Mouse (Mus musculus): ENCODE results near the gene Xylb. TPM values are rescaled to one million over a fixed set of nuclear protein-coding genes. Genes with fewer than 3 reads are reported as not detected.
"Not testable (repeated sequence)": the region's sequence is repeated elsewhere in the genome, so short reads cannot be mapped to it uniquely, and the experiment has no call there.

The Xylb gene
- polyA plus RNA-seq, 1 experiment from 2014 or later, result 6.7 TPM

GRCm38 (mm10) chr9:119346376-119346775 is 10.8 kb upstream of the Xylb start:
- H3K27ac ChIP-seq, result no peak overlapping the region
- H3K9me3 ChIP-seq, result no peaks in the 10 kb centered on the region
- H3K27me3 ChIP-seq, result no peaks in the 10 kb centered on the region
- H3K4me2 ChIP-seq (replicated peaks), result no peak overlapping the region
- H3K4me1 ChIP-seq, result peaks cover 9% of the 10 kb centered on the region
- H3K9ac ChIP-seq, result no peak overlapping the region
- WGBS, result 89% methylated on average over 8 of the region's 8 CpGs
- no peak overlapping the region for H3K4me3 ChIP-seq
- H3K36me3 ChIP-seq, result peaks cover 71% of the 10 kb centered on the region
- ATAC-seq (ENCODE audit: insufficient number of reproducible peaks, insufficient read depth, low FRiP score, low TSS enrichment), result no peak

- Histone ChIP-seq H3K4me2 (replicated peaks) (no peak overlapping the region), H3K4me3 (no peak overlapping the region), H3K27ac (no peak overlapping the region), H3K27me3 (no peaks in the 10 kb centered on the region), H3K4me1 (no peaks in the 10 kb centered on the region), H3K9ac (no peak overlapping the region), H3K9me3 (no peaks in the 10 kb centered on the region), H3K36me3 (peaks cover 51% of the 10 kb centered on the region)
- no peak for ATAC-seq (ENCODE audit: insufficient number of reproducible peaks, insufficient read depth, low FRiP score, low TSS enrichment)
- 89% methylated on average over 3 of the region's 3 CpGs for WGBS
Measured at GRCm38 (mm10) chr9:119350531-119350930, 6.7 kb upstream of the Xylb start.

- ATAC-seq (ENCODE audit: insufficient number of reproducible peaks, insufficient read depth, low FRiP score, low TSS enrichment), result no peak
- WGBS, result 82% methylated on average over 10 of the region's 10 CpGs
- Histone ChIP-seq H3K36me3 (peaks cover 45% of the 10 kb centered on the region), H3K9ac (no peak overlapping the region), H3K4me3 (no peak overlapping the region), H3K4me2 (replicated peaks) (no peak overlapping the region), H3K27me3 (no peaks in the 10 kb centered on the region), H3K9me3 (no peaks in the 10 kb centered on the region), H3K4me1 (no peaks in the 10 kb centered on the region), H3K27ac (no peak overlapping the region)
Measured at GRCm38 (mm10) chr9:119350947-119351705, 6.1 kb upstream of the Xylb start.

- Histone ChIP-seq H3K27me3 (no peaks in the 10 kb centered on the region), H3K9ac (no peak overlapping the region), H3K9me3 (no peaks in the 10 kb centered on the region), H3K4me1 (no peaks in the 10 kb centered on the region), H3K4me2 (replicated peaks) (no peak overlapping the region), H3K36me3 (peaks cover 36% of the 10 kb centered on the region), H3K4me3 (no peak overlapping the region), H3K27ac (no peak overlapping the region)
- WGBS, result 32% methylated on average over 4 of the region's 4 CpGs
- no peak for ATAC-seq (ENCODE audit: insufficient number of reproducible peaks, insufficient read depth, low FRiP score, low TSS enrichment)
Measured at GRCm38 (mm10) chr9:119352060-119352459, 5.1 kb upstream of the Xylb start.

GRCm38 (mm10) chr9:119353926-119354325 is 3.3 kb upstream of the Xylb start:
- H3K27me3 ChIP-seq, result no peaks in the 10 kb centered on the region
- H3K4me1 ChIP-seq, result no peaks in the 10 kb centered on the region
- no peak overlapping the region for H3K27ac ChIP-seq
- 76% methylated on average over 6 of the region's 6 CpGs for WGBS
- H3K9ac ChIP-seq, result no peak overlapping the region
- no peak overlapping the region for H3K4me3 ChIP-seq
- peaks cover 19% of the 10 kb centered on the region for H3K36me3 ChIP-seq
- no peak overlapping the region for H3K4me2 ChIP-seq (replicated peaks)
- H3K9me3 ChIP-seq, result no peaks in the 10 kb centered on the region
- ATAC-seq (ENCODE audit: insufficient number of reproducible peaks, insufficient read depth, low FRiP score, low TSS enrichment), result no peak

GRCm38 (mm10) chr9:119355943-119356342 is 1.2 kb upstream of the Xylb start:
- H3K4me3 ChIP-seq, result no peak overlapping the region
- no peak overlapping the region for H3K9ac ChIP-seq
- H3K27me3 ChIP-seq, result no peaks in the 10 kb centered on the region
- no peak for ATAC-seq (ENCODE audit: insufficient number of reproducible peaks, insufficient read depth, low FRiP score, low TSS enrichment)
- 70% methylated on average over 6 of the region's 6 CpGs for WGBS
- H3K4me2 ChIP-seq (replicated peaks), result no peak overlapping the region
- peaks cover 8% of the 10 kb centered on the region for H3K36me3 ChIP-seq
- H3K27ac ChIP-seq, result no peak overlapping the region
- H3K9me3 ChIP-seq, result no peaks in the 10 kb centered on the region
- H3K4me1 ChIP-seq, result no peaks in the 10 kb centered on the region

DNA sequence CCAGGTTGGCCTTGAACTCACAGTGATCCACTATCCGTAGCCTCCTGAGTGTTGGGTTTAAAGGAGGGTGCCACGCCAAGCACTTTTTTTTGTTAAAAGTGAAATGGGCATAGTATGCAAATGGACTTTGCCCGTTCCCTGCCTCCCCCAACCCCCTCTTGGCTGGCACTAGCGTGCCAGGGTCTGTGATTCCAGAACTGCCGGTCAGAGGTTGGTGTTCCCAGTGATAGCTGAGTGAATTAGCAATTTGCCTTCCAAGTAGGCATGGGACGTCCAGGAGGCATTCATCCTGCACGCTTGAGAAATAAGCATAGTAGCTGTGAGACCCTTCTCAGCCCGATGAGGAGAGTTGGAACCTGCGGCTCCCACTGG is 863 bp downstream of the Xylb start:
- 45% methylated on average over 9 of the region's 9 CpGs for WGBS

DNA sequence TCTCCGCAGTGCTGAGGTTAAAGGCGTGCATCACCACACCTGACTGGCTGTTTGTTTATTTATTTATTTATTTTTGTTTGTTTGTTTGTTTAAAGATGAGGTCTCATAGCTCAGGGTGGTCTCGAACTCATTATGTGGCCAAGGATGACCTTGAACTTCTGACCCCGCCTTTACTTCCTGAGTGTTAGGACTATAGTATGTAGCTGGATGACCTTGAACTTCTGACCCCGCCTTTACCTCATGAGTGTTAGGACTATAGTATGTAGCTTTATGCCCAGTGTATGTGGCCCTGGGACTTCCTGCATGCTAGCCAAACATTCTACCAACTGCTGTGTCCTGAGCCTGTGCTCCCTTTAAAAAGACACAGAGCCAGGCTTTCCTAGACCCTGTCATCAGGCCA is 4.2 kb downstream of the Xylb start:
- H3K27me3 ChIP-seq, result no peaks in the 10 kb centered on the region
- WGBS, result 94% methylated on average over 5 of the region's 5 CpGs
- ATAC-seq (ENCODE audit: insufficient number of reproducible peaks, insufficient read depth, low FRiP score, low TSS enrichment), result no peak

More for the DNA sequence above, 863 bp downstream of the Xylb start:
- H3K27me3 ChIP-seq, result no peaks in the 10 kb centered on the region
- no peaks in the 10 kb centered on the region for H3K36me3 ChIP-seq
- no peaks in the 10 kb centered on the region for H3K9me3 ChIP-seq
- no peaks in the 10 kb centered on the region for H3K4me1 ChIP-seq
- ATAC-seq (ENCODE audit: insufficient number of reproducible peaks, insufficient read depth, low FRiP score, low TSS enrichment), result no peak
- peak overlapping the region; percentile 62 for H3K4me3 ChIP-seq
- H3K27ac ChIP-seq, result no peak overlapping the region
- H3K4me2 ChIP-seq (replicated peaks), result peak overlapping the region; percentile 90
- peak overlapping the region; percentile 79 for H3K9ac ChIP-seq

DNA sequence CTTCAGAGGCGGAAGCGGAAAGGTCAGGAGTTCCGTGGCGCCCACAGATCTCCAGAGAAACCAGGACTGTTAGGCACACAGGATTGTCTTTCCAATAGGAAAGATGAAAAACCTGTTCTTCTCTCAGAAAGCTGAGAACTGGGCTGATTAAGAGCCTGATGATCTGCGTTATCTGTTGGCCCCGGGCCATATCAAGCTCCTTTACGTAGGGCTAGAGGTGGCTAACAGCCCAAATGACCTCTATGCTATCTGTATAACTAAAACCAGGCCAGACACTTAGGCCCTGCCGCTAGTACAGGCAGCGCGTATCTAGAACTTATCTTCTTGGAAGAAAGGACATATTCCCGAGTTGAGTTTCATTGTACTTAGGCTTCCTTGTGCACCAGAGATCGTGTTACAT is 6.0 kb downstream of the Xylb start:
- Histone ChIP-seq H3K4me2 (replicated peaks) (no peak overlapping the region), H3K36me3 (peaks cover 5% of the 10 kb centered on the region), H3K27me3 (no peaks in the 10 kb centered on the region), H3K4me3 (no peak overlapping the region), H3K4me1 (peaks cover 9% of the 10 kb centered on the region; the same call in 1 of the 2 replicates), H3K9ac (no peak overlapping the region), H3K9me3 (no peaks in the 10 kb centered on the region), H3K27ac (no peak overlapping the region)
- 72% methylated on average over 12 of the region's 12 CpGs for WGBS
- ATAC-seq (ENCODE audit: insufficient number of reproducible peaks, insufficient read depth, low FRiP score, low TSS enrichment), result no peak

More for the DNA sequence above, 4.2 kb downstream of the Xylb start:
- H3K9ac ChIP-seq, result no peak overlapping the region
- no peak overlapping the region for H3K4me3 ChIP-seq
- H3K4me1 ChIP-seq, result peaks cover 9% of the 10 kb centered on the region; the same call in 1 of the 2 replicates
- no peak overlapping the region for H3K4me2 ChIP-seq (replicated peaks)
- H3K27ac ChIP-seq, result no peak overlapping the region
- H3K36me3 ChIP-seq, result no peaks in the 10 kb centered on the region
- H3K9me3 ChIP-seq, result no peaks in the 10 kb centered on the region

DNA sequence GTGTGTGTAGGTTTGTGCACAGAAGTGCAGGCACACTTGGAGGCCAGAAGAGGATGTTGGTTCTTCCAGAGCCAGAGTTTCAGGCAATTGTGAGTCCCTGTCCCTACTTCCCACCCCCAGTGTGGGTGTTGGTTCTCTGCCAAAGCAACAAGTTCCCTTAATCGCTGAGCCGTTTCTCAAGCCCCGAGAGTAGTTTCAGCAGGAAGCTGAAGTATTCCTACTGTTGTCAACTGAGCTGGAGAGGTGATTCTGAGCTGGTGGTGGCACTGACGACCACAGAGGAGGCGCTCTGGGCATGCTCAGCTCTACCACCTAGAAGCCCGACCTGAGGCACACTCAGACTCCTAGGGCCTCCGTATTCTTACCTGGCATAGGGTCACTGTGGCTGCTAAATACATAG is 8.1 kb downstream of the Xylb start, which contains the start of gene Slc22a14:
Gene Slc22a14 (minus strand): TSS at position 270 of the 400 bp plus-strand sequence.
- H3K4me2 ChIP-seq (replicated peaks), result no peak within 1 kb of the TSS
- H3K9me3 ChIP-seq, result no peaks in the 10 kb centered on the region
- WGBS, result 85% methylated on average over 7 of the region's 7 CpGs
- H3K27ac ChIP-seq, result no peak within 1 kb of the TSS
- no peak for ATAC-seq (ENCODE audit: insufficient number of reproducible peaks, insufficient read depth, low FRiP score, low TSS enrichment)
- H3K9ac ChIP-seq, result no peak within 1 kb of the TSS
- no peak within 1 kb of the TSS for H3K4me3 ChIP-seq
- H3K36me3 ChIP-seq, result peaks cover 6% of the 10 kb centered on the region
- no peaks in the 10 kb centered on the region for H3K27me3 ChIP-seq
- H3K4me1 ChIP-seq, result peaks cover 9% of the 10 kb centered on the region; the same call in 1 of the 2 replicates

DNA sequence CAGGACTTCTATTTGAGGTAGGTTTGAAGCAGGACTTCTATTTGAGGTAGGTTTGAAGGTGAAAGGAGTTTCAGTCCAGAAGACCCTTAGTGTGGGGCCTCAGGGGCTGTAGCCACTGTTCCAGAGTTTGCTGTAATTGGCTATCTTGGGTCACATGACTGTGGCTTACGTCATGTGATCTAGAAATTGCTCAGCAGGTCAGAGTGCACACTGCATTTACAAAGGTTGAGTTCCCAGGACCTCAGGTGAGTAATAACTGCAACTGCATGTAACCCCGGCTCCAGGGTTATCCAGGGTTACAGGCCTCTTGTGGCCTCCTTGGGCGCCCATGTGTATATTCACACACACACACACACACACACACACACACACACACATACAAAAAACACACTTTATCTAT is 11.2 kb downstream of the Xylb start:
- Histone ChIP-seq H3K9me3 (no peaks in the 10 kb centered on the region), H3K27ac (no peak overlapping the region), H3K36me3 (peaks cover 6% of the 10 kb centered on the region), H3K9ac (no peak overlapping the region), H3K4me1 (peaks cover 5% of the 10 kb centered on the region; the same call in 1 of the 2 replicates), H3K27me3 (no peaks in the 10 kb centered on the region), H3K4me3 (no peak overlapping the region), H3K4me2 (replicated peaks) (no peak overlapping the region)
- 88% methylated on average over 3 of the region's 3 CpGs for WGBS
- ATAC-seq (ENCODE audit: insufficient number of reproducible peaks, insufficient read depth, low FRiP score, low TSS enrichment), result no peak

GRCm38 (mm10) chr9:119370770-119371169 is 13.6 kb downstream of the Xylb start:
- WGBS, result 72% methylated on average over 4 of the region's 4 CpGs
- H3K27me3 ChIP-seq; H3K4me2 ChIP-seq (replicated peaks); H3K4me3 ChIP-seq; ATAC-seq (ENCODE audit: insufficient number of reproducible peaks, insufficient read depth, low FRiP score, low TSS enrichment); H3K9me3 ChIP-seq; H3K36me3 ChIP-seq; H3K27ac ChIP-seq; H3K9ac ChIP-seq; H3K4me1 ChIP-seq: not testable (repeated sequence)

Data from embryonic facial prominence, embryonic 12.5 days (tissue).